Mouse (Mus musculus) lung, postnatal 4 days (tissue): ENCODE data around the gene Gm21317.
"Not testable (repeated sequence)": the region's sequence is repeated elsewhere in the genome, so short reads cannot be mapped to it uniquely, and the experiment has no call there.

Experiments used
- DNase-seq, 2 experiments: peaks; one replicate each; pipeline ENCODE4 v3.0.0; 2021

The Gm21317 gene

GRCm38 (mm10) chrY:82224927-82225326, at the start of gene Gm21317:
Gene Gm21317 (plus strand): TSS chrY:82225227.
- DNase-seq: not testable (repeated sequence)
